Mouse (Mus musculus) central nervous system, embryonic 11.5 days (tissue): Measurements from ENCODE around the gene Tmem45a. TPM values are rescaled to one million over a fixed set of nuclear protein-coding genes. Genes with fewer than 3 reads are reported as not detected.

Source experiments
- polyA plus RNA-seq: library from polyadenylated mRNA; depleted of rRNA; stranded (reverse); fragments of >200 nt; gene quantifications from 2 replicates; pipeline ENCODE4 v1.2.3, GENCODE M21; 2012; rRNA removed

The Tmem45a gene
- 3.0 and 7.3 TPM in 2 replicates for polyA plus RNA-seq

DNA sequence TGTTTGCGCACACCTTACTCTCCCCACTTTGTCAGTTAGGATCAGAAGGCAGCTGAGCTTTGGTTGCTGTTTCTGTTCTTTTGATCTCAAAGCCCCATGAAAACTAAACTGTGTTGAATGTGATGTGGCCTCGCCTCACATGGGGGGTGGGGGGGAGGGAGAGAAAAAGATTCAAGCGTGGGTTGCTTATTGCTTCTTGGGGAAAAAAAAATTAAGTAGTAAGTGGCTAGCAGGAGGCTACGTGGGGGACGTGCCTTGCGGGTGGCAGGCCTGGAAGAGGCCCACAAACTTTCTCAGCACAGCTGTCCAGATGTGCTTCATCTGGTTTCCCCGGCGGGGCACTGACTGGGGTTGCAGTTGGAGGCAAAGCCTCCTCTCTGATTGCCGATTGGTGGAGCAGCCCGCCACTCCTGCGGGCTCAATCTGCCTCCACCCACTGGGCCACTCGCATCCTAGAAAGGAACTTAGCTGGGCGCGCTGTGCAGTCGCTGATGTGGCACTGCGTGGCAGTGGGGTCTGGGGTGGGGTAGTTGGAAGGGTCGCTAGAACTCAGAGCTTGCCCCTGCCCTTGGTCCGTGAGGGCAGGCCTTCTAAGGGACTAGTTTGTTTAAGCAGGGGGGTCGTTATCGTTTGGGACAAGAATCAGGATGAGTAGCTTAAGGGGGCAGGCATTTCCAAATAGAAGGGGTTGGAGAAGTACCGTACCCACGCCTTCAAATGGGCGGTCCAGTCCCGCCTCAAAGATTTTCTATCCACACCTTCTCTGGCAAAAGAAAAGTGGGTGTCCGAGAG, at the start of gene Tmem45a:
Gene Tmem45a, minus strand, starts transcription at position 343 of the 792 bp plus-strand sequence.

GRCm38 (mm10) chr16:56928023-56928422, 42.1 kb upstream of the Tmem45a start, which contains the start of gene Lnp1:
Gene Lnp1, minus strand, starts transcription at chr16:56928061.

GRCm38 (mm10) chr16:56795481-56796139, 90.4 kb downstream of the Tmem45a start, which contains the start of gene Adgrg7:
Gene Adgrg7, minus strand, starts transcription at chr16:56795855.

Other genes starting within 250 kb of the Tmem45a start
- 60.7 and 115 TPM in 2 replicates for gene Tfg, start 168.7 kb downstream of the Tmem45a start, polyA plus RNA-seq
- gene Adgrg7, start 90.3 kb downstream of the Tmem45a start, polyA plus RNA-seq: 0.02 TPM in 1 of 2 replicates, not detected in the other
- gene Lnp1, start 41.9 kb upstream of the Tmem45a start, polyA plus RNA-seq: not detected in 2 replicates
- gene Tmem45a2, start 185.2 kb upstream of the Tmem45a start, polyA plus RNA-seq: not detected in 2 replicates
- gene Tomm70a, start 235.5 kb upstream of the Tmem45a start, polyA plus RNA-seq: 48.8 and 49.4 TPM in 2 replicates